Mouse (Mus musculus): Measurements from ENCODE around the gene Rbfox1. TPM values are rescaled to one million over a fixed set of nuclear protein-coding genes. Genes with fewer than 3 reads are reported as not detected.

The Rbfox1 gene
- polyA plus RNA-seq, 1 experiment, result 142 TPM

DNA sequence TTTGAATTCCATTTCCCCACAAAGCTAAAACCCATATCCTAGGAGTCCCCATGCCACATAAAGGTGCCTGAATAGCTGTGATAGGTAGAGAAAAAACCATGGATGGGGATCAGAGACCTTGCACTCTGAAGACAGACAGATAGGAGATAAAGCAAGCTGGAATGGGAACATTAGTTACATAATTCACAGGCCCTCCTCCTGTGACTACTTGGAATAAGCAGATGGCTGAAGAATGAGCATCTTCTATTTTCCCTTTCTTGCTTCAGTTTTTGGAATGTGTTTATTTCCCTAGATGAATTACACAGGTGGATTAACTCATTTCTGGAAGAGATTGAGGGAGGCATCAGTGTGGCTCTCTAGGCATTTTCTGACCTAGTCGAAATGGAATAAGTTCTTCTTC, 672.6 kb downstream of the Rbfox1 start:
- H3K27ac ChIP-seq (ENCODE audit: insufficient read depth, low read length), result peak overlapping the region; percentile 81
- no peak overlapping the region for H3K4me3 ChIP-seq (ENCODE audit: insufficient read depth, low read length)
- no peaks in the 10 kb centered on the region; the same call in 1 of the 2 replicates for H3K4me1 ChIP-seq (ENCODE audit: control insufficient read depth, insufficient read depth, low read length)
- TF ChIP-seq CTCF (IDR thresholded peaks at IDR 0.05; ENCODE audit: extremely low read depth, insufficient read depth, low read length) (no peak), POLR2A (IDR thresholded peaks at IDR 0.05; ENCODE audit: extremely low read depth, insufficient read depth, low read length) (no peak)

DNA sequence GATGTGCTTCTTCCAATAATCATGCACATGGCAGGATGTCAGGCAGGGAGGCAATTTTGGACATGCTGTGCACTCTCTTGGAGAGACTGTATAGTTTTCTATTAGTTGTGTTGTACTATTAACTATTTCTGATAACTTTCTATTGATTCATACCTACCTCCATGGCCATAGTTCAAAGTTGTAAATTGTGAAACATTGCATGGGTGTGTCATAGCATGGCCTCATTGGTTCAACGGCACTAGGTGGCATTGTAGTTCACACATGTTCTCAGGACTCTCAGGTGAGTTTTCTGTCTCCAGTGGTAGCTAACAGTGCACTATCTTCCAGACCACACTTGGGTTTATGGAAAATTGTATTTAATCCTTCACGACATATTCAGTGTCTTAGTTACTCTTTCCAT, 699.5 kb downstream of the Rbfox1 start:
- no peak for TF ChIP-seq CTCF (IDR thresholded peaks at IDR 0.05; ENCODE audit: extremely low read depth, insufficient read depth, low read length)
- TF ChIP-seq POLR2A (IDR thresholded peaks at IDR 0.05; ENCODE audit: extremely low read depth, insufficient read depth, low read length), result no peak
- no peak overlapping the region for H3K4me3 ChIP-seq (ENCODE audit: insufficient read depth, low read length)
- no peak overlapping the region for H3K27ac ChIP-seq (ENCODE audit: insufficient read depth, low read length)
- no peaks in the 10 kb centered on the region; the same call in 1 of the 2 replicates for H3K4me1 ChIP-seq (ENCODE audit: control insufficient read depth, insufficient read depth, low read length)

DNA sequence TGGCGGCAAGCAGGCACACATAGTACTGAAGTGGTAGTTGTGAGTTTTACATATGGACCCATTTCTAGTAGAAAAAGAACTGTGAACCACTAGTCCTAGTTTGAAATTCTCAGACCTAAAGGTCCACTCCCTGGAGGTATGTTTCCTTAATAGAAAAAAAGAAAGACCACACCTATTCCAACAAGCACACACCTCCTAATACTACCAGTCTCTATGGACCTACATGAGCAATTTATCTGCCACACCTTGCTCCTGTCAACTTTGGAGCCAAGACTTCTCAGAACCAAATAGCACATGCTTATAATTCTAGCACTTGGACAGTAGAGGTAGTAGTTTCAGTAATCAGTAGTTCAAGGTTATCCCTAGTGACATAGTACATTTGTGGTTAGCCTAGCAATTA, 700.0 kb downstream of the Rbfox1 start:
- no peak for TF ChIP-seq POLR2A (IDR thresholded peaks at IDR 0.05; ENCODE audit: extremely low read depth, insufficient read depth, low read length)
- TF ChIP-seq CTCF (IDR thresholded peaks at IDR 0.05; ENCODE audit: extremely low read depth, insufficient read depth, low read length), result no peak
- no peak overlapping the region for H3K4me3 ChIP-seq (ENCODE audit: insufficient read depth, low read length)
- no peak overlapping the region for H3K27ac ChIP-seq (ENCODE audit: insufficient read depth, low read length)
- H3K4me1 ChIP-seq (ENCODE audit: control insufficient read depth, insufficient read depth, low read length), result no peaks in the 10 kb centered on the region; the same call in 1 of the 2 replicates

DNA sequence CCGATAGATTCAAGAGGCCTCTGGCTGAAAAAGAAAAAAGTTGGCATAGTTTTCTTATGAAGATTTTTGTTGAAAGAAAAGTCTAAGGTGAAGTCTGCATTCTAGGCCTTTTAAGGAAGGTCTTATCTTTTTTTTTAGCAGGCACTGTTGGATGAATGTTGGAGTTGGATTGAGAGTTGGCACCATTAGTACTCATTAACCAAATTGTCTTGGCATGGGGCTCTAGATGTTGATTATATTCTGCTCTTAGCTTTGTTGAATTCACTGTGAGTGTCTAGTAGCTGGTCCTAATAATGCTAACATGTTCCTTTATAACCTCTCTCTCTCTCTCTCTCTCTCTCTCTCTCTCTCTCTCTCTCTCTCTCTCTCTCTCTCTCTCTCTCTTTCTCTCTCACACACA, 731.4 kb downstream of the Rbfox1 start:
- Histone ChIP-seq H3K4me1 (ENCODE audit: control insufficient read depth, insufficient read depth, low read length) (no peaks in the 10 kb centered on the region), H3K27ac (ENCODE audit: insufficient read depth, low read length) (no peak overlapping the region), H3K4me3 (ENCODE audit: insufficient read depth, low read length) (no peak overlapping the region)
- TF ChIP-seq CTCF (IDR thresholded peaks at IDR 0.05; ENCODE audit: extremely low read depth, insufficient read depth, low read length), result no peak
- no peak for TF ChIP-seq POLR2A (IDR thresholded peaks at IDR 0.05; ENCODE audit: extremely low read depth, insufficient read depth, low read length)

DNA sequence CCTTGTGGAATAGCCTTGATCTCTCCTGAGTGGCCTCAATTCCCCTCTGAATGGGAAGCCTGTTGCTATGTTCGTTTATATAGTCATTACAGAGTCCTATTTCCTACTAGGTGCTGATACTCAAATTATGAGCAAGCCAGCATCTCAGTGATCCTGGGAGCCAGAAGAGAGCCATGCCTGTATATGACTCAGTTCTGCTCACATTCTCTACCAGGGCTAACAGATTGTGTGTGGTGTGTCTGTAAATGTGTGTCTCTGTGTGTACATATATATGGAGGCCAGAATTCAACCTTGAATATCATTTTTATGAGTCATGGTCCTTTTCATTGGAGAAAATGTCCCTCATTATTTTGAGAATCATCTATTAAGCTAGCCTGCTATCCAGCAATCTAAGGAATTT, 755.2 kb downstream of the Rbfox1 start:
- TF ChIP-seq POLR2A (IDR thresholded peaks at IDR 0.05; ENCODE audit: extremely low read depth, insufficient read depth, low read length), result no peak
- TF ChIP-seq CTCF (IDR thresholded peaks at IDR 0.05; ENCODE audit: extremely low read depth, insufficient read depth, low read length), result no peak
- Histone ChIP-seq H3K4me1 (ENCODE audit: control insufficient read depth, insufficient read depth, low read length) (peaks cover 2% of the 10 kb centered on the region; the same call in 1 of the 2 replicates), H3K4me3 (ENCODE audit: insufficient read depth, low read length) (no peak overlapping the region), H3K27ac (ENCODE audit: insufficient read depth, low read length) (no peak overlapping the region)

DNA sequence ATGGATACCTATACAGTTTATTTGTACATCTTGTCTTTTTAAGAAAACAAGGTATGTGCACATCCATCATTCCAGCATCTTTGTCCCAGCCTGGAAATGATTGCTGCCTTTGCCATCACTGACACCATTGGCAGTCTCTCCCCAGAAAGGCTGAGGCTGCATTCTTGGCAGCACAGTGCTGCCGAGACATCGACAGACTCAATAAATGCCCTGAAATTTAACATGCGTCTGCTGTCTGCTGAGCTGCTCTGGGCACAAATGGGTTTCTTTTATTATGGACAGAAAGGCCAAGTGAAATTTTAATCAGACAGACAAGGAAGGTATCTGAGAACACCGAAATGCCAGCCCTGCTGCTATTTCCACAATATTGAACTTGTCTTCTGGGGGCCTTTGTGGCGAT, 761.8 kb downstream of the Rbfox1 start:
- Histone ChIP-seq H3K4me3 (ENCODE audit: insufficient read depth, low read length) (no peak overlapping the region), H3K27ac (ENCODE audit: insufficient read depth, low read length) (peak overlapping the region; percentile 42; the same call in 1 of the 2 replicates), H3K4me1 (ENCODE audit: control insufficient read depth, insufficient read depth, low read length) (peaks cover 7% of the 10 kb centered on the region)
- TF ChIP-seq CTCF (IDR thresholded peaks at IDR 0.05; ENCODE audit: extremely low read depth, insufficient read depth, low read length) (no peak), POLR2A (IDR thresholded peaks at IDR 0.05; ENCODE audit: extremely low read depth, insufficient read depth, low read length) (no peak)

DNA sequence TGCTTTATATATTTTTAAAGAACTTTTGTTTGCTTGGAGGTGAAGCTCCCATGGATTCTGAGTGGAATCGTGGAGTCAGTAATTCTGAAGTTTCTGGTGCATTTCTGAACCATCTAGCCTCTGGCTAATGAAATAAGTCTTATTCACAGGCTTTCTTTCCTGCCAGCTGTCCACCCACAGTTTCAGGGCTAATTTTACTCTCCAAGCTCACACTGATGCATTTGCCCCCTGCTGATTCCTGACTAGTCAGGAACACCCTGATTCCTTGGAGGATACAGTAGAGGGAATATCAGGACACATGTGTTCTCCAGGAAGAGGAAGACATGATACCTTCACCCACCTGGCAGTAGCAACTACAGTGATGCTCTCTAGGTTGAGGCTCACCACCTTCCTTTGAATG, 763.6 kb downstream of the Rbfox1 start:
- Histone ChIP-seq H3K4me3 (ENCODE audit: insufficient read depth, low read length) (no peak overlapping the region), H3K27ac (ENCODE audit: insufficient read depth, low read length) (0 out of 2 replicates have a peak overlapping the region, but pooled peaks have one; percentile 8), H3K4me1 (ENCODE audit: control insufficient read depth, insufficient read depth, low read length) (peaks cover 7% of the 10 kb centered on the region)
- TF ChIP-seq POLR2A (IDR thresholded peaks at IDR 0.05; ENCODE audit: extremely low read depth, insufficient read depth, low read length) (no peak), CTCF (IDR thresholded peaks at IDR 0.05; ENCODE audit: extremely low read depth, insufficient read depth, low read length) (no peak)

DNA sequence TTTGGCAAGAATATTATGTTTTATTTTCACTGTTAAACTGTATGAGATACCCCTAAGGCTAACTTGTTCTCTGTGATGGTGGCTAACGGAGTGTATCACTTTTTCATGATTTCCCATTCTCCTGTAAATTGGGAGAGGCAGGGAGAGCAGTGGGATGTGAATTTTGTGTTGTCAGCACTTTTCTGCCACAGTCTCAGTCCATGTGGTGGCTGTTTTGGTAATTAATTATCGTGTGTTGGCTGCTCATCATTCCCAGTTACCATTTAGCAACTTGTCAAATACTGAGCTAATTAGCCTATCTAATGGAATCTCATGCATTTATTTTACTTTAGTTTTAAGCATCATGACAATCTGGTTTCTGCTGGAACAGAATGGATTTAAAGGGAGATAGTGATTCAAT, 773.4 kb downstream of the Rbfox1 start:
- no peak for TF ChIP-seq POLR2A (IDR thresholded peaks at IDR 0.05; ENCODE audit: extremely low read depth, insufficient read depth, low read length)
- TF ChIP-seq CTCF (IDR thresholded peaks at IDR 0.05; ENCODE audit: extremely low read depth, insufficient read depth, low read length), result no peak
- Histone ChIP-seq H3K4me1 (ENCODE audit: control insufficient read depth, insufficient read depth, low read length) (no peaks in the 10 kb centered on the region), H3K4me3 (ENCODE audit: insufficient read depth, low read length) (no peak overlapping the region), H3K27ac (ENCODE audit: insufficient read depth, low read length) (no peak overlapping the region)

DNA sequence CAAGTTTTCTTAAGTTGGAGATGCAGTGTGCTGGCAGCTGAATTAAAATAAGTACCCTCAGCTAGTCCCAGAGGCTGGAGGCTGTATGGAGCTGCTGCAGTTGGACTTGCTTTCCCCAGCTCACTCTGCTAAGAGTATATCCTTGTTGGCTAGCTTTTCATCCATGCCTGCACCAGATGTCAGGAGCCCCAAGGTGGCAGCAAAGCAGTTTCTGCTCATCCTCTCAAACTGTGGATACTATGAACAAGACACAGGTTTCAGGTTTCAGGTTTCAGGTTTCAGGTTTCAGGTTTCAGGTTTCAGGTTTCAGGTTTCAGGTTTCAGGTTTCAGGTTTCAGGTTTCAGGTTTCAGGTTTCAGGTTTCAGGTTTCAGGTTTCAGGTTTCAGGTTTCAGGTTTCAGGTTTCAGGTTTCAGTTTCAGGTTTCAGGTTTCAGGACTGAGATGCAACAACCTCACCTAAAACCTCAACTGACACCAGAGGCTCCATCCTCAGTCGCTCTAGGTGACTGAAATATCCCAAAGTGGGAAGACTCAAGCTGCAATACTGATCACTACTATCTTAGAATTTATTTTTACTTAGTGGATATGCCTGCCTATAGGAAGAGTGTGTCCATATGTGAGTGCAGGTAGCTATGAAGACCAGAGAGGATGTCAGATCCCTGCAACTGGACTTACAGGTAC, 801.1 kb downstream of the Rbfox1 start:
- Histone ChIP-seq H3K4me1 (ENCODE audit: control insufficient read depth, insufficient read depth, low read length) (no peaks in the 10 kb centered on the region), H3K4me3 (ENCODE audit: insufficient read depth, low read length) (no peak overlapping the region), H3K27ac (ENCODE audit: insufficient read depth, low read length) (no peak overlapping the region)
- no peak for TF ChIP-seq POLR2A (IDR thresholded peaks at IDR 0.05; ENCODE audit: extremely low read depth, insufficient read depth, low read length)
- 0 out of 2 replicates have a peak, but pooled peaks have one; percentile 15 for TF ChIP-seq CTCF (IDR thresholded peaks at IDR 0.05; ENCODE audit: extremely low read depth, insufficient read depth, low read length)

DNA sequence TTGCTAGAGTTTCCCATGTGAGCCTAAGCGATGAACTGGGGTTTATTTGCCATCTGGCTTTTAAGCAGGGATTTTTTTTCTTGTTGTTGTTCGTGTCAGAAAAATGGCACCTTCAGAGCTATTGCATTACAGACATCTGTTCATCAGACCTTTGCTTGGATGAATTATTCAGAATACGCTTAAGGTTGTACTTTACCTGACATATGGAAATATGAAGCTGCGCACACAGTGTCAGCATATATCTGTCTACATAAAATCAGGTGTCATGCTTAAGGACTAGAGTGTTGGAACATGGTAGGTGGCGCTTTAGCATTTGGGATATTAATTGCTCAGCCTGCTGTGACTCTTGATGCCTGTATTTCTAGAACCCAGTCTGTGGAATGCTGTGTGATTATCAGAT, 819.7 kb downstream of the Rbfox1 start:
- TF ChIP-seq CTCF (IDR thresholded peaks at IDR 0.05; ENCODE audit: extremely low read depth, insufficient read depth, low read length), result no peak
- TF ChIP-seq POLR2A (IDR thresholded peaks at IDR 0.05; ENCODE audit: extremely low read depth, insufficient read depth, low read length), result no peak
- Histone ChIP-seq H3K27ac (ENCODE audit: insufficient read depth, low read length) (no peak overlapping the region), H3K4me1 (ENCODE audit: control insufficient read depth, insufficient read depth, low read length) (no peaks in the 10 kb centered on the region), H3K4me3 (ENCODE audit: insufficient read depth, low read length) (no peak overlapping the region)

All from cortical plate, adult 2 months (tissue).